ENCODE assay signal across 10 mouse cellular contexts in genomic region chr10:112105785-112106184, GRCm38 (mm10). TPM values are rescaled to one million over a fixed set of nuclear protein-coding genes. Genes with fewer than 3 reads are reported as not detected.
DNase-seq lines count a peak whose midpoint lies in the region; ATAC-seq and TF ChIP-seq lines count a peak whose summit lies in the region.
"Not testable (repeated sequence)": the region's sequence is repeated elsewhere in the genome, so short reads cannot be mapped to it uniquely, and the experiment has no call there.
"Had no signal": no experiment of that assay in that cellular context is flagged by ENCODE, and none has a peak within 500 bp of the region (broad histone marks: within the 10 kb centered on the region; RNA-seq: fewer than 3 reads in every experiment).

No protein-coding gene starts in this region.

- not testable (repeated sequence) for H3K9me3 ChIP-seq in intestine, postnatal 0 days (ENCODE audit: control insufficient read depth)

- not testable (repeated sequence) for H3K9ac ChIP-seq in intestine, postnatal 0 days (ENCODE audit: low read depth, low read length)

- not testable (repeated sequence) for H3K4me3 ChIP-seq in intestine, postnatal 0 days (ENCODE audit: low read depth, low read length); small intestine, adult 2 months (ENCODE audit: low read depth, low read length)

- not testable (repeated sequence) for H3K4me1 ChIP-seq in intestine, postnatal 0 days (replicated peaks; ENCODE audit: control insufficient read depth, insufficient read depth, low read length); small intestine, adult 2 months (ENCODE audit: control insufficient read depth, insufficient read depth, insufficient read length, low read length)

- not testable (repeated sequence) for ATAC-seq in intestine, postnatal 0 days
- ATAC-seq in megakaryocyte-erythroid progenitor cell, adult 5-6 weeks (replicated peaks; ENCODE audit: low FRiP score, low TSS enrichment, poor library complexity, severe bottlenecking) = peak; percentile 67

- TF ChIP-seq POLR2A in small intestine, adult 2 months (IDR thresholded peaks at IDR 0.05; ENCODE audit: low read depth, low read length) = not testable (repeated sequence)

- peak; percentile 7 for DNase-seq in WW6 (ENCODE audit: low read depth, low spot score)
- peak; percentile 68 to 73 for DNase-seq in cerebellum, postnatal 14 days
- DNase-seq in frontal cortex, postnatal 25 days (ENCODE audit: low spot score in 2 of 2) = peak; percentile 41 to 46
- DNase-seq in left cerebral cortex, adult 8-10 months (ENCODE audit: low spot score in 2 of 2) = peak; percentile 11 to 46

- peak; percentile 77 for TF ChIP-seq CTCF in intestine, postnatal 0 days (IDR thresholded peaks at IDR 0.05; ENCODE audit: low read depth)
- peak; percentile 48; the same call in 1 of the 2 replicates for TF ChIP-seq CTCF in small intestine, adult 2 months (IDR thresholded peaks at IDR 0.05; ENCODE audit: extremely low read depth, insufficient read length, insufficient replicate concordance, low read depth, low read length)

- H3K27me3 ChIP-seq in intestine, postnatal 0 days (replicated peaks; ENCODE audit: control insufficient read depth, insufficient read depth, low read length); small intestine, adult 2 months (ENCODE audit: control insufficient read depth, insufficient read depth, low read length): not testable (repeated sequence)

- not testable (repeated sequence) for H3K4me2 ChIP-seq in intestine, postnatal 0 days (replicated peaks; ENCODE audit: low read depth)

- WGBS in intestine, postnatal 0 days = 7% methylated on average over 5 of the region's 5 CpGs
- 4% methylated on average over 5 of the region's 5 CpGs for WGBS in small intestine, adult 2 months

- H3K27ac ChIP-seq in intestine, postnatal 0 days (ENCODE audit: low read depth, low read length); small intestine, adult 2 months (ENCODE audit: insufficient read depth, low read depth, low read length): not testable (repeated sequence)

- H3K36me3 ChIP-seq in intestine, postnatal 0 days (ENCODE audit: control insufficient read depth, insufficient read depth); small intestine, adult 2 months (ENCODE audit: control insufficient read depth, insufficient read depth, low read length): not testable (repeated sequence)

RNA-seq across cellular contexts. Expression of gene Glipr1l2, which starts 22.6 kb away (rescaled TPM):
- not detected in 2 replicates for polyA plus RNA-seq in intestine, postnatal 0 days (2015; fragmentation: Nextera tagmentation; extraction: Ambion mirVana)
- total RNA-seq in left cerebral cortex, adult 8-10 months (2022) = not detected
- total RNA-seq in megakaryocyte-erythroid progenitor cell, adult 5-6 weeks (2014; fragmentation: Nextera tagmentation) = not detected in 2 replicates
- not detected in 2 replicates for total RNA-seq in megakaryocyte-erythroid progenitor cell, adult 5-6 weeks (2017)
- not detected in 2 replicates for polyA plus RNA-seq in small intestine, adult 2 months (2012; rRNA removed)
- polyA plus RNA-seq: forebrain, embryonic 13.5 days; kidney, embryonic 15.5 days; neural tube, embryonic 15.5 days had no signal

RNA-seq across cellular contexts. Expression of gene Glipr1l1, which starts 45.8 kb away (rescaled TPM):
- polyA plus RNA-seq in intestine, postnatal 0 days (2015; fragmentation: Nextera tagmentation; extraction: Ambion mirVana) = not detected in 2 replicates
- not detected for total RNA-seq in left cerebral cortex, adult 8-10 months (2022)
- not detected in 2 replicates for total RNA-seq in megakaryocyte-erythroid progenitor cell, adult 5-6 weeks (2014; fragmentation: Nextera tagmentation)
- total RNA-seq in megakaryocyte-erythroid progenitor cell, adult 5-6 weeks (2017) = not detected in 2 replicates
- not detected in 2 replicates for polyA plus RNA-seq in small intestine, adult 2 months (2012; rRNA removed)
- polyA plus RNA-seq: forebrain, embryonic 13.5 days; kidney, embryonic 15.5 days; neural tube, embryonic 15.5 days had no signal

RNA-seq across cellular contexts. Expression of gene Glipr1l3, which starts 54.3 kb away (rescaled TPM):
- polyA plus RNA-seq in intestine, postnatal 0 days (2015; fragmentation: Nextera tagmentation; extraction: Ambion mirVana) = not detected in 2 replicates
- total RNA-seq in left cerebral cortex, adult 8-10 months (2022) = not detected
- total RNA-seq in megakaryocyte-erythroid progenitor cell, adult 5-6 weeks (2014; fragmentation: Nextera tagmentation) = not detected in 2 replicates
- total RNA-seq in megakaryocyte-erythroid progenitor cell, adult 5-6 weeks (2017) = not detected in 2 replicates
- not detected in 2 replicates for polyA plus RNA-seq in small intestine, adult 2 months (2012; rRNA removed)
- polyA plus RNA-seq: kidney, embryonic 15.5 days had no signal

RNA-seq across cellular contexts. Expression of gene Caps2, which starts 57.6 kb away (rescaled TPM):
- 0.17 TPM in 1 of 2 replicates, not detected in the other for polyA plus RNA-seq in intestine, postnatal 0 days (2015; fragmentation: Nextera tagmentation; extraction: Ambion mirVana)
- under 1 TPM in 2 of 4 experiments, not detected in 2; 0.14 to 0.42 TPM for total RNA-seq in left cerebral cortex, adult 8-10 months (2022)
- total RNA-seq in megakaryocyte-erythroid progenitor cell, adult 5-6 weeks (2014; fragmentation: Nextera tagmentation) = not detected in 2 replicates
- not detected in 2 replicates for total RNA-seq in megakaryocyte-erythroid progenitor cell, adult 5-6 weeks (2017)
- polyA plus RNA-seq in small intestine, adult 2 months (2012; rRNA removed) = not detected in 2 replicates

Comparison
In these comparisons a context has a peak if more than half of its experiments do, and no peak if none do; other contexts are left out.
1. DNase-seq: peak in every context shown above with its lines; median percentile 70 in cerebellum, postnatal 14 days; 44 in frontal cortex, postnatal 25 days; 28 in left cerebral cortex, adult 8-10 months; 7 in WW6.